Mouse (Mus musculus) MEL (cell line): ENCODE measurements around the gene Morc4. TPM values are rescaled to one million over a fixed set of nuclear protein-coding genes. Genes with fewer than 3 reads are reported as not detected.

ENCODE experiments used
- DNase-seq: peaks from one replicate; pipeline ENCODE4 v3.0.0; 2011; ENCODE audit warnings: low read depth, low spot score
- H3K27ac ChIP-seq: 2 replicates; pipeline ENCODE4 v1.5.1; 2012; ENCODE audit warnings: low read depth, mild to moderate bottlenecking, control low read depth, low read length, moderate library complexity; ENCODE audit not compliant: control insufficient read depth
- H3K27me3 ChIP-seq, 2 experiments: fragments of 150-350 bp in 1 of 2; sonication (generic) in 1 of 2; 2 replicates each; pipeline ENCODE4 v1.6.1; 2012; ENCODE audit warnings: low read length in 2 of 2, mild to moderate bottlenecking in 2 of 2, improper control_type of control experiment in 1 of 2, moderate library complexity in 1 of 2; ENCODE audit not compliant: insufficient read depth in 2 of 2, control insufficient read depth in 1 of 2
- H3K36me3 ChIP-seq, 2 experiments: 2 replicates each; pipeline ENCODE4 v1.6.1; 2012 to 2014; ENCODE audit warnings: low read length in 2 of 2, improper control_type of control experiment in 1 of 2, inconsistent platforms in 1 of 2, mild to moderate bottlenecking in 1 of 2; ENCODE audit not compliant: insufficient read depth in 2 of 2, control insufficient read depth in 1 of 2
- H3K4me1 ChIP-seq, 2 experiments: fragments of 150-350 bp in 1 of 2; sonication (generic) in 1 of 2; 2 replicates each; pipeline ENCODE4 v1.6.1; 2012; ENCODE audit warnings: low read length in 2 of 2, improper control_type of control experiment in 1 of 2, mild to moderate bottlenecking in 1 of 2; ENCODE audit not compliant: insufficient read depth in 2 of 2, control insufficient read depth in 1 of 2
- H3K4me3 ChIP-seq, 2 experiments: fragments of 150-350 bp in 1 of 2; sonication (generic) in 1 of 2; 2 replicates each; pipeline ENCODE4 v1.5.1; 2012; ENCODE audit warnings: low read depth in 2 of 2, low read length in 2 of 2, mild to moderate bottlenecking in 2 of 2, moderate library complexity in 2 of 2, control low read depth in 1 of 2, improper control_type of control experiment in 1 of 2; ENCODE audit not compliant: control insufficient read depth in 1 of 2, insufficient read depth in 1 of 2
- H3K79me2 ChIP-seq: 2 replicates; pipeline ENCODE4 v1.6.1; 2012; ENCODE audit warnings: mild to moderate bottlenecking, low read length, moderate library complexity; ENCODE audit not compliant: control insufficient read depth, poor library complexity, insufficient read depth
- H3K9ac ChIP-seq: 2 replicates; pipeline ENCODE4 v1.6.1; 2012; ENCODE audit warnings: low read depth, mild to moderate bottlenecking, control low read depth, low read length, moderate library complexity; ENCODE audit not compliant: control insufficient read depth, poor library complexity, severe bottlenecking
- H3K9me3 ChIP-seq: fragments of 150-350 bp; sonication (generic); replicated peaks from 2 replicates; pipeline ENCODE4 v1.6.1; 2012; ENCODE audit warnings: mild to moderate bottlenecking, low read length, improper control_type of control experiment, moderate library complexity; ENCODE audit not compliant: insufficient read depth
- CHD2 ChIP-seq: IDR thresholded peaks from 2 replicates; pipeline ENCODE4 v1.6.1; 2011; ENCODE audit warnings: low read length, improper control_type of control experiment
- E2F4 ChIP-seq: IDR thresholded peaks from 2 replicates; pipeline ENCODE4 v1.6.1; 2011; ENCODE audit warnings: low read depth, low read length, improper control_type of control experiment, borderline replicate concordance
- GABPA ChIP-seq: IDR thresholded peaks from 2 replicates; pipeline ENCODE4 v1.6.1; 2012; ENCODE audit warnings: low read depth, mild to moderate bottlenecking, inconsistent platforms, low read length, improper control_type of control experiment, moderate library complexity
- GATA1 ChIP-seq: IDR thresholded peaks from 2 replicates; pipeline ENCODE4 v1.6.1; 2011; ENCODE audit warnings: low read depth, low read length, improper control_type of control experiment
- JUND ChIP-seq: IDR thresholded peaks from 2 replicates; pipeline ENCODE4 v1.6.1; 2011; ENCODE audit warnings: low read depth, mild to moderate bottlenecking, improper control_type of control experiment, low read length
- KAT2A ChIP-seq: conservative IDR thresholded peaks from 2 replicates; pipeline ENCODE4 v1.6.1; 2012; ENCODE audit warnings: low read depth, low read length, improper control_type of control experiment, inconsistent platforms
- MAX ChIP-seq: IDR thresholded peaks from 2 replicates; pipeline ENCODE4 v1.6.1; 2011; ENCODE audit warnings: low read length, improper control_type of control experiment
- MAZ ChIP-seq: IDR thresholded peaks from 2 replicates; pipeline ENCODE4 v1.6.1; 2012; ENCODE audit warnings: low read depth, mild to moderate bottlenecking, inconsistent platforms, low read length, improper control_type of control experiment
- MEF2A ChIP-seq: IDR thresholded peaks from 2 replicates; pipeline ENCODE4 v1.6.1; 2014; ENCODE audit warnings: low read depth, mild to moderate bottlenecking, inconsistent platforms, low read length, improper control_type of control experiment; ENCODE audit not compliant: poor library complexity, insufficient replicate concordance, severe bottlenecking; ENCODE audit errors: extremely low read depth
- MXI1 ChIP-seq: IDR thresholded peaks from 2 replicates; pipeline ENCODE4 v1.6.1; 2011; ENCODE audit warnings: mild to moderate bottlenecking, low read depth, low read length, improper control_type of control experiment
- MYC ChIP-seq: IDR thresholded peaks from 2 replicates; pipeline ENCODE4 v1.6.1; 2011; ENCODE audit warnings: low read depth, mild to moderate bottlenecking, low read length, improper control_type of control experiment, moderate library complexity
- NRF1 ChIP-seq: IDR thresholded peaks from 2 replicates; pipeline ENCODE4 v1.6.1; 2014; ENCODE audit warnings: low read depth, mild to moderate bottlenecking, inconsistent platforms, low read length, improper control_type of control experiment, moderate library complexity; ENCODE audit not compliant: poor library complexity, insufficient read depth, severe bottlenecking
- POLR2A ChIP-seq, 2 experiments: IDR thresholded peaks; 2 replicates each; pipeline ENCODE4 v1.6.1; 2011 to 2012; ENCODE audit warnings: low read length in 2 of 2, mild to moderate bottlenecking in 2 of 2, control low read depth in 1 of 2, improper control_type of control experiment in 1 of 2, low read depth in 1 of 2, moderate library complexity in 1 of 2; ENCODE audit not compliant: control insufficient read depth in 1 of 2, insufficient read depth in 1 of 2, poor library complexity in 1 of 2
- POLR2AphosphoS2 ChIP-seq: IDR thresholded peaks from 2 replicates; pipeline ENCODE4 v1.6.1; 2011; ENCODE audit warnings: low read length, improper control_type of control experiment
- RAD21 ChIP-seq: IDR thresholded peaks from 2 replicates; pipeline ENCODE4 v1.6.1; 2011; ENCODE audit warnings: mild to moderate bottlenecking, low read depth, low read length, improper control_type of control experiment
- RCOR1 ChIP-seq: IDR thresholded peaks from 2 replicates; pipeline ENCODE4 v1.6.1; 2012; ENCODE audit warnings: low read depth, mild to moderate bottlenecking, inconsistent platforms, low read length, improper control_type of control experiment
- TAL1 ChIP-seq: IDR thresholded peaks from 2 replicates; pipeline ENCODE4 v1.6.1; 2012; ENCODE audit warnings: mild to moderate bottlenecking, inconsistent platforms, low read length, moderate library complexity, mixed read lengths
- UBTF ChIP-seq: IDR thresholded peaks from 2 replicates; pipeline ENCODE4 v1.6.1; 2012; ENCODE audit warnings: low read depth, mild to moderate bottlenecking, inconsistent platforms, low read length, improper control_type of control experiment, moderate library complexity, borderline replicate concordance; ENCODE audit not compliant: insufficient read depth
- USF2 ChIP-seq, 2 experiments: IDR thresholded peaks; 2 replicates each; pipeline ENCODE4 v1.6.1; 2011 to 2012; ENCODE audit warnings: improper control_type of control experiment in 2 of 2, low read length in 2 of 2, borderline replicate concordance in 1 of 2, inconsistent platforms in 1 of 2, low read depth in 1 of 2, mild to moderate bottlenecking in 1 of 2; ENCODE audit not compliant: insufficient read depth in 1 of 2
- ZNF384 ChIP-seq: IDR thresholded peaks from 2 replicates; pipeline ENCODE4 v1.6.1; 2012; ENCODE audit warnings: low read depth, mild to moderate bottlenecking, inconsistent platforms, low read length, improper control_type of control experiment
- polyA plus RNA-seq, 2 experiments: library from polyadenylated mRNA; stranded (reverse) in 1 of 2; unstranded in 1 of 2; fragments of >175 nt in 1 of 2; fragments of >200 nt in 1 of 2; gene quantifications; 2 replicates each; pipeline versions ENCODE4 v1.2.1 to v1.2.4; 2012; ENCODE audit warnings: low replicate concordance in 2 of 2, low read depth in 1 of 2; ENCODE audit not compliant: insufficient read length in 2 of 2, insufficient read depth in 1 of 2, missing spikeins in 1 of 2
- total RNA-seq: library from RNA; depleted of rRNA; stranded (reverse); fragments of 300-350 nt; gene quantifications from 2 replicates; pipeline ENCODE4 v1.2.3, GENCODE M21; 2012

Gene Morc4
- total and polyA plus RNA-seq, 3 experiments, result 4.2 to 221 (median 20.4) TPM

- TF ChIP-seq UBTF, result no peak
- peak; percentile 43 for TF ChIP-seq CHD2
- no peak for TF ChIP-seq NRF1
- peak; percentile 94 for TF ChIP-seq RCOR1
- no peak for TF ChIP-seq USF2 (IDR thresholded peaks at IDR 0.05; ENCODE audit: borderline replicate concordance in 1 of 2, insufficient read depth in 1 of 2, low read depth in 1 of 2, low read length in 2 of 2)
- TF ChIP-seq ZNF384, result peak; percentile 74; the same call in 1 of the 2 replicates
- peak; percentile 76 for TF ChIP-seq MXI1
- TF ChIP-seq POLR2AphosphoS2, result no peak
- TF ChIP-seq MEF2A, result no peak
- no peak; the same call in 1 of the 2 replicates for TF ChIP-seq MYC
- TF ChIP-seq POLR2A (IDR thresholded peaks at IDR 0.05; ENCODE audit: control insufficient read depth in 1 of 2, insufficient read depth in 1 of 2, low read depth in 1 of 2, low read length in 2 of 2, poor library complexity in 1 of 2), result peak in 1 of 2 experiments; percentile 47; a peak in 1 of 4 replicates
- peak; percentile 78 for TF ChIP-seq MAX
- no peak for TF ChIP-seq MAZ
- 0 out of 2 replicates have a peak, but pooled peaks have one; percentile 31 for TF ChIP-seq JUND
- TF ChIP-seq KAT2A, result peak; percentile 25; the same call in 1 of the 2 replicates
- TF ChIP-seq E2F4, result 0 out of 2 replicates have a peak, but pooled peaks have one; percentile 34
- TF ChIP-seq RAD21, result no peak
Observed at GRCm38 (mm10) chrX:139814018-139814635, 57.4 kb downstream of the Morc4 start (continued).

GRCm38 (mm10) chrX:139813299-139814002, 58.0 kb downstream of the Morc4 start:
- peak; percentile 63 for DNase-seq
- Histone ChIP-seq H3K27ac (peak overlapping the region; percentile 91), H3K36me3 (peaks cover 0 to 41% of the 10 kb centered on the region in 2 experiments; a peak in 2 of 4 replicates), H3K4me3 (peak overlapping the region; percentile 15 to 22), H3K4me1 (peaks cover 22 to 43% of the 10 kb centered on the region in 2 experiments), H3K79me2 (no peaks in the 10 kb centered on the region), H3K9me3 (no peaks in the 10 kb centered on the region), H3K27me3 (no peaks in the 10 kb centered on the region), H3K9ac (peak overlapping the region; percentile 53)
- TF ChIP-seq MYC (no peak), GABPA (no peak), ZNF384 (peak; percentile 35; the same call in 1 of the 2 replicates), E2F4 (no peak), GATA1 (peak; percentile 5; the same call in 1 of the 2 replicates), TAL1 (0 out of 2 replicates have a peak, but pooled peaks have one; percentile 5), POLR2AphosphoS2 (no peak)
